Mouse (Mus musculus) embryonic facial prominence, embryonic 13.5 days (tissue): ENCODE measurements at regions not wholly inside any gene's neighbourhood (a gene's known extent, or its start where the extent isn't known, plus 50 kb on each side); places are given as distances from the start of the nearest gene placed in this dataset.
"Not testable (repeated sequence)": the region's sequence is repeated elsewhere in the genome, so short reads cannot be mapped to it uniquely, and the experiment has no call there.

ENCODE experiments used
- ATAC-seq: fragments of 200-750 bp; cut with Nextera tagmentation; 2 replicates; pipeline ENCODE4 v1.8.0; 2017; ENCODE audit warnings: low read depth; ENCODE audit not compliant: insufficient number of reproducible peaks, insufficient read depth, low FRiP score, low TSS enrichment
- H3K27ac ChIP-seq: fragments of 300-500 bp; sonication (generic); 2 replicates; pipeline ENCODE4 v1.5.1; 2015; ENCODE audit warnings: moderate library complexity, mild to moderate bottlenecking, inconsistent platforms
- H3K27me3 ChIP-seq: fragments of 300-500 bp; sonication (generic); 2 replicates; pipeline ENCODE4 v1.6.1; 2015; ENCODE audit warnings: mild to moderate bottlenecking, inconsistent platforms
- H3K36me3 ChIP-seq: fragments of 300-500 bp; sonication (generic); 2 replicates; pipeline ENCODE4 v1.6.1; 2015; ENCODE audit warnings: mild to moderate bottlenecking, inconsistent platforms
- H3K4me1 ChIP-seq: fragments of 300-500 bp; sonication (generic); 2 replicates; pipeline ENCODE4 v1.6.1; 2015; ENCODE audit warnings: inconsistent platforms
- H3K4me2 ChIP-seq: fragments of 300-500 bp; sonication (generic); 2 replicates; pipeline ENCODE4 v1.6.1; 2015; ENCODE audit warnings: moderate library complexity, mild to moderate bottlenecking, inconsistent platforms
- H3K4me3 ChIP-seq: fragments of 300-500 bp; sonication (generic); 2 replicates; pipeline ENCODE4 v1.5.1; 2015; ENCODE audit warnings: mild to moderate bottlenecking, inconsistent platforms
- H3K9ac ChIP-seq: fragments of 300-500 bp; sonication (generic); 2 replicates; pipeline ENCODE4 v1.6.1; 2015; ENCODE audit warnings: mild to moderate bottlenecking, inconsistent platforms
- H3K9me3 ChIP-seq: fragments of 300-500 bp; sonication (generic); 2 replicates; pipeline ENCODE4 v1.6.1; 2016; ENCODE audit warnings: inconsistent platforms
- WGBS: fragments of 180-500 bp; shearing (Covaris S2); methylation state at CpG from one replicate; pipeline ENCODE4 v1.1.7; 2015; ENCODE audit warnings: mixed read lengths; 5-methylcytosine and 5-hydroxymethylcytosine counted together

GRCm38 (mm10) chr15:42100730-42101129, 1966.6 kb downstream of the 9330182O14Rik start:
- 35% methylated on average over 2 of the region's 2 CpGs for WGBS
- Histone ChIP-seq H3K9me3 (no peaks in the 10 kb centered on the region; the same call in 1 of the 2 replicates), H3K9ac (no peak overlapping the region), H3K4me1 (0 out of 2 replicates have a peak, but pooled peaks cover 3% of the 10 kb centered on the region), H3K36me3 (no peaks in the 10 kb centered on the region), H3K4me3 (no peak overlapping the region), H3K27ac (no peak overlapping the region; the same call in 1 of the 2 replicates), H3K27me3 (no peaks in the 10 kb centered on the region), H3K4me2 (no peak overlapping the region)
- ATAC-seq: no peak

DNA sequence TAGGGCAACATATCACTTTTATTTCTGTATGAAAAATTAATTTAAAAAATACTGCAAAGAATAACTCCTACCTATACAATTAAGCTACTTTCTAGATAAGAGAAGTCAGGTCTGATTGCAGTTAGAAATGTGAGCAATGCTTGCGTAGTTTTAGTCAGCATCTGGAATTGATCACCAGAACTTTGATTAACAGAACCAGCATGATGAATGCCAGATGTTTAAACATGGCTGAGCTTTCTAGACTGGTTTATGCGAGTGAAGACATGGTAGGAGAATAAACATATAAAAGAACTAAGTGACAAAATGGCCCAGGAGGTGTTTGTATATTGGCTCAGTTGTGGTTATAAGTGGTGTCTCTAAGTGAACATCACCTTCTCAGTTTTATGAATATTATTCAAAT, 1970.7 kb downstream of the 9330182O14Rik start:
- Histone ChIP-seq H3K9ac (no peak overlapping the region), H3K36me3 (no peaks in the 10 kb centered on the region), H3K4me3 (no peak overlapping the region), H3K4me1 (peaks cover 11% of the 10 kb centered on the region; the same call in 1 of the 2 replicates), H3K9me3 (no peaks in the 10 kb centered on the region), H3K27ac (no peak overlapping the region), H3K27me3 (no peaks in the 10 kb centered on the region), H3K4me2 (no peak overlapping the region)
- ATAC-seq: no peak
- 26% methylated on average over 2 of the region's 2 CpGs for WGBS

DNA sequence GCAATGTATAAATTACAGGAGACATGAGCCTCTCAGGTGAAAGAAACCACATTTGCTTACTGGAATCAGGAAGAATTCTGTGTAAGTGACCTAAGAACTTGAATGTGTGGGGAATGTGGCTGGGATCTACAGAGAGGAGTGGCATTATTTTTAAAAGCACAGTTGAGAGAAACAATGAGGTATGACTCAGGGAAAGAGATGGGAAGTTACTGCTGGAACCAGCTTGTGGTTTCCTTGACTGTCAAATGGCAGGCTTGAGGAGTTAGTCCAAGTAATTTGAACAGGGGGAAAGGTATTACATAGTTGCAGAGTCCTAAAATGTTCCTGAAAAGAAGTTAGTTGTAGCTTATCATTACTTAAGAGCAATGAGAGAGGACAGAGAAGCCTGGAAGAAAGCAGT, 1972.9 kb downstream of the 9330182O14Rik start:
- H3K9me3 ChIP-seq: no peaks in the 10 kb centered on the region
- H3K27me3 ChIP-seq: no peaks in the 10 kb centered on the region

GRCm38 (mm10) chr15:42111811-42112210, 1977.6 kb downstream of the 9330182O14Rik start:
- WGBS: 56% methylated on average over 5 of the region's 5 CpGs
- no peak for ATAC-seq
- H3K9ac ChIP-seq: no peak overlapping the region

More for the DNA sequence above, 1972.9 kb downstream of the 9330182O14Rik start:
- Histone ChIP-seq H3K27ac (no peak overlapping the region), H3K36me3 (no peaks in the 10 kb centered on the region), H3K4me2 (no peak overlapping the region), H3K4me3 (no peak overlapping the region), H3K4me1 (peaks cover 8% of the 10 kb centered on the region; the same call in 1 of the 2 replicates), H3K9ac (no peak overlapping the region)
- ATAC-seq: no peak

DNA sequence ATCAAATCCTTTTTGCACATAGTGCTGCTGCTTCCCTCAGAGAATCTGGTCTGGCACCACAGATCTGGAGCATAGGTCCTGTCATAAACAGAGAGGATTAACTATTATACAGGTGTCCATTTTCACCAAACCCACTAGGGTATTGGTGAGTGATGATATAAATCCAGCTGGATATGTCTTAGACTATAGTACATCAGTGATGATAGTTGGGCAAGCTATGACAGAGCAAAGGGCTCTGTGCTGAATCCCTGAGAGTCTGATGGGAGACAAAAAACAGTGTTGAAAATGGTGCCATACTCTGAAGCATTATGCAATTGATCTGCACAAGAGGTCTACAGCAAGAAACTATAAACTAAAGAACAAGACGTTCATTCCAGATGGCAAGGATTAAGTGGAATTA, 1993.3 kb downstream of the 9330182O14Rik start:
- no peak overlapping the region for H3K27ac ChIP-seq
- 44% methylated on average over 1 of the region's 1 CpGs for WGBS
- no peak overlapping the region for H3K9ac ChIP-seq
- H3K9me3 ChIP-seq: no peaks in the 10 kb centered on the region
- no peak overlapping the region for H3K4me3 ChIP-seq
- no peaks in the 10 kb centered on the region for H3K4me1 ChIP-seq
- ATAC-seq: no peak
- H3K36me3 ChIP-seq: no peaks in the 10 kb centered on the region
- H3K4me2 ChIP-seq: no peak overlapping the region
- no peaks in the 10 kb centered on the region for H3K27me3 ChIP-seq

More at GRCm38 (mm10) chr15:42111811-42112210, 1977.6 kb downstream of the 9330182O14Rik start:
- H3K9me3 ChIP-seq: no peaks in the 10 kb centered on the region
- no peak overlapping the region for H3K27ac ChIP-seq
- no peak overlapping the region for H3K4me2 ChIP-seq
- no peak overlapping the region for H3K4me3 ChIP-seq
- peaks cover 11% of the 10 kb centered on the region; the same call in 1 of the 2 replicates for H3K4me1 ChIP-seq
- no peaks in the 10 kb centered on the region for H3K36me3 ChIP-seq
- H3K27me3 ChIP-seq: no peaks in the 10 kb centered on the region

DNA sequence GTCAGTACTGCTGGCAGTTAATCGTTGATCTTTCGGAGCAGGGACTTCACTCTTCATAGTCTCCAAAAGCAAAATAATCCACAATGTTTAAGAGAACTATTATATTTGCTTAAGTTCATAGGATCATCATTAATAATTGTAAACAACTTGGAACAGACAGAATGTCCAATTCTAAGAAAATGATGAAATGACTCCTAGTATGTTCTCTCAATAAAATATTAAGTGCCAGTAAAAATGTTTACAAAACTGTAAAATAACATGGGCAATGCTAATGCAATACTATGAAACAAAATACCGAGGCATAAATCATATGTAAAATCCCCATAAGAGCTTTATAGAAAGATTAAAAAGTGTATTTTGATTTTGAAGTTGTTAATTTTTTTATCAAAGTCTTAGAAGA, 1994.8 kb downstream of the 9330182O14Rik start:
- H3K4me2 ChIP-seq: no peak overlapping the region
- H3K4me3 ChIP-seq: no peak overlapping the region
- H3K27ac ChIP-seq: no peak overlapping the region
- no peaks in the 10 kb centered on the region for H3K36me3 ChIP-seq
- ATAC-seq: no peak
- H3K4me1 ChIP-seq: no peaks in the 10 kb centered on the region
- no peaks in the 10 kb centered on the region for H3K27me3 ChIP-seq
- no peak overlapping the region for H3K9ac ChIP-seq
- WGBS: 91% methylated on average over 3 of the region's 3 CpGs
- no peaks in the 10 kb centered on the region for H3K9me3 ChIP-seq

- ATAC-seq: no peak
- no peaks in the 10 kb centered on the region for H3K4me1 ChIP-seq
- H3K9me3 ChIP-seq: no peaks in the 10 kb centered on the region
- no peak overlapping the region for H3K9ac ChIP-seq
- H3K4me2 ChIP-seq: no peak overlapping the region
- H3K27me3 ChIP-seq: no peaks in the 10 kb centered on the region
- no peak overlapping the region for H3K27ac ChIP-seq
- H3K36me3 ChIP-seq: no peaks in the 10 kb centered on the region
- H3K4me3 ChIP-seq: no peak overlapping the region
These were observed 2032.4 kb downstream of the 9330182O14Rik start for GRCm38 (mm10) chr15:42166546-42166945.

GRCm38 (mm10) chr15:42177766-42178165, 2043.6 kb downstream of the 9330182O14Rik start:
- H3K9ac ChIP-seq: not testable (repeated sequence)
- 89% methylated on average over 1 of the region's 1 CpGs for WGBS

GRCm38 (mm10) chr15:42207187-42207846, 2073.2 kb downstream of the 9330182O14Rik start:
- no peak overlapping the region for H3K4me2 ChIP-seq
- H3K4me1 ChIP-seq: no peaks in the 10 kb centered on the region
- H3K4me3 ChIP-seq: no peak overlapping the region
- no peak overlapping the region for H3K9ac ChIP-seq
- H3K9me3 ChIP-seq: no peaks in the 10 kb centered on the region
- H3K27ac ChIP-seq: no peak overlapping the region
- no peaks in the 10 kb centered on the region for H3K36me3 ChIP-seq
- ATAC-seq: no peak
- no peaks in the 10 kb centered on the region for H3K27me3 ChIP-seq
- WGBS: 36% methylated on average over 5 of the region's 5 CpGs

More at GRCm38 (mm10) chr15:42177766-42178165, 2043.6 kb downstream of the 9330182O14Rik start:
- not testable (repeated sequence) for ATAC-seq, H3K9me3 ChIP-seq, H3K4me1 ChIP-seq, H3K27ac ChIP-seq, H3K27me3 ChIP-seq, H3K4me2 ChIP-seq, H3K4me3 ChIP-seq, H3K36me3 ChIP-seq

- Histone ChIP-seq H3K27ac (no peak overlapping the region), H3K4me2 (no peak overlapping the region), H3K9me3 (no peaks in the 10 kb centered on the region), H3K27me3 (no peaks in the 10 kb centered on the region), H3K36me3 (no peaks in the 10 kb centered on the region), H3K4me1 (no peaks in the 10 kb centered on the region), H3K9ac (no peak overlapping the region), H3K4me3 (no peak overlapping the region)
- ATAC-seq: no peak
- 88% methylated on average over 11 of the region's 11 CpGs for WGBS
These were observed 2085.3 kb downstream of the 9330182O14Rik start for GRCm38 (mm10) chr15:42219496-42219895.

GRCm38 (mm10) chr15:42220005-42220404, 2085.8 kb downstream of the 9330182O14Rik start:
- 67% methylated on average over 3 of the region's 3 CpGs for WGBS
- Histone ChIP-seq H3K4me3 (no peak overlapping the region), H3K9ac (no peak overlapping the region), H3K9me3 (no peaks in the 10 kb centered on the region), H3K36me3 (no peaks in the 10 kb centered on the region), H3K4me2 (no peak overlapping the region), H3K4me1 (no peaks in the 10 kb centered on the region), H3K27ac (no peak overlapping the region), H3K27me3 (no peaks in the 10 kb centered on the region)
- no peak for ATAC-seq

- Histone ChIP-seq H3K36me3 (no peaks in the 10 kb centered on the region), H3K4me2 (no peak overlapping the region), H3K9ac (no peak overlapping the region), H3K4me1 (no peaks in the 10 kb centered on the region), H3K27ac (no peak overlapping the region), H3K27me3 (no peaks in the 10 kb centered on the region), H3K9me3 (no peaks in the 10 kb centered on the region), H3K4me3 (no peak overlapping the region)
- WGBS: 54% methylated on average over 1 of the region's 1 CpGs
- ATAC-seq: no peak
These were observed 2090.8 kb downstream of the 9330182O14Rik start for GRCm38 (mm10) chr15:42225006-42225405.
